Mouse (Mus musculus) retina, embryonic 14.5 days (tissue): ENCODE measurements at regions not wholly inside any gene's neighbourhood (a gene's known extent, or its start where the extent isn't known, plus 50 kb on each side); places are given as distances from the start of the nearest gene placed in this dataset.

ENCODE experiments used
- DNase-seq: peaks from one replicate; pipeline ENCODE4 v3.0.0-alpha.2; 2015; ENCODE audit warnings: low spot score

GRCm38 (mm10) chr11:18581078-18581800 lies 437.5 kb downstream of the Meis1 start:
- DNase-seq = no peak

GRCm38 (mm10) chr11:18571557-18572209 lies 447.1 kb downstream of the Meis1 start:
- DNase-seq = no peak

GRCm38 (mm10) chr11:18563011-18563410 lies 455.8 kb downstream of the Meis1 start:
- no peak for DNase-seq

- DNase-seq = no peak
These were observed 460.1 kb downstream of the Meis1 start for GRCm38 (mm10) chr11:18558665-18559064.

GRCm38 (mm10) chr11:18535592-18535857 lies 483.3 kb downstream of the Meis1 start:
- DNase-seq = no peak

- no peak for DNase-seq
These were observed 483.8 kb downstream of the Meis1 start for GRCm38 (mm10) chr11:18534807-18535591.

- DNase-seq = no peak
These were observed 487.3 kb downstream of the Meis1 start for GRCm38 (mm10) chr11:18531264-18532110.

GRCm38 (mm10) chr11:18528568-18528967 lies 490.2 kb downstream of the Meis1 start:
- no peak for DNase-seq

- DNase-seq = no peak
These were observed 523.6 kb downstream of the Meis1 start for GRCm38 (mm10) chr11:18495108-18495757.

GRCm38 (mm10) chr11:18493981-18494380 lies 524.8 kb downstream of the Meis1 start:
- DNase-seq = no peak

- no peak for DNase-seq
These were observed 525.7 kb downstream of the Meis1 start for GRCm38 (mm10) chr11:18493086-18493485.

GRCm38 (mm10) chr11:18489517-18490256 lies 529.1 kb downstream of the Meis1 start:
- DNase-seq = no peak

GRCm38 (mm10) chr11:18478841-18479240 lies 525.2 kb upstream of the Etaa1 start:
- DNase-seq = no peak

- DNase-seq = no peak
These were observed 497.6 kb upstream of the Etaa1 start for GRCm38 (mm10) chr11:18451271-18451670.

- DNase-seq = no peak
These were observed 495.2 kb upstream of the Etaa1 start for GRCm38 (mm10) chr11:18448879-18449278.

GRCm38 (mm10) chr11:18444600-18444999 lies 490.9 kb upstream of the Etaa1 start:
- no peak for DNase-seq

GRCm38 (mm10) chr11:18444101-18444500 lies 490.4 kb upstream of the Etaa1 start:
- no peak for DNase-seq

- DNase-seq = no peak
These were observed 489.5 kb upstream of the Etaa1 start for GRCm38 (mm10) chr11:18443156-18443555.

GRCm38 (mm10) chr11:18437834-18438611 lies 484.3 kb upstream of the Etaa1 start:
- no peak for DNase-seq

GRCm38 (mm10) chr11:18421076-18421475 lies 467.4 kb upstream of the Etaa1 start:
- no peak for DNase-seq
